Mouse (Mus musculus) hindbrain, embryonic 10.5 days (tissue): ENCODE measurements around the gene Tssk6. TPM values are rescaled to one million over a fixed set of nuclear protein-coding genes. Genes with fewer than 3 reads are reported as not detected.
"Not testable (repeated sequence)": the region's sequence is repeated elsewhere in the genome, so short reads cannot be mapped to it uniquely, and the experiment has no call there.

Experiments used
- DNase-seq: peaks from one replicate; pipeline ENCODE4 v3.0.0-alpha.2; 2017; ENCODE audit warnings: low spot score
- H3K27ac ChIP-seq: fragments of 300-500 bp; sonication (generic); 2 replicates; pipeline ENCODE4 v1.5.1; 2016; ENCODE audit warnings: mild to moderate bottlenecking, moderate library complexity
- H3K27me3 ChIP-seq: fragments of 300-500 bp; sonication (generic); 2 replicates; pipeline ENCODE4 v1.6.1; 2016; ENCODE audit warnings: mild to moderate bottlenecking; ENCODE audit not compliant: poor library complexity, insufficient read depth, severe bottlenecking
- H3K36me3 ChIP-seq: fragments of 300-500 bp; sonication (generic); 2 replicates; pipeline ENCODE4 v1.6.1; 2016; ENCODE audit warnings: mild to moderate bottlenecking, moderate library complexity
- H3K4me1 ChIP-seq: fragments of 300-500 bp; sonication (generic); replicated peaks from 2 replicates; pipeline ENCODE4 v1.6.1; 2016; ENCODE audit warnings: mild to moderate bottlenecking
- H3K4me3 ChIP-seq: fragments of 300-500 bp; sonication (generic); 2 replicates; pipeline ENCODE4 v1.5.1; 2016; ENCODE audit warnings: mild to moderate bottlenecking, moderate library complexity
- H3K9me3 ChIP-seq: fragments of 300-500 bp; sonication (generic); 2 replicates; pipeline ENCODE4 v1.6.1; 2016; ENCODE audit warnings: mild to moderate bottlenecking, moderate library complexity
- WGBS: fragments of 180-500 bp; shearing (Covaris S2); methylation state at CpG from one replicate; pipeline ENCODE4 v1.1.7; 2016; 5-methylcytosine and 5-hydroxymethylcytosine counted together
- polyA plus RNA-seq: library from polyadenylated mRNA; unstranded; fragments of >200 nt; fragmentation: Nextera tagmentation; extraction: Ambion mirVana; gene quantifications from 2 replicates; pipeline ENCODE4 v1.2.1, GENCODE M21; 2016

Gene Tssk6
- polyA plus RNA-seq, 1 experiment from 2014 or later: 4.8 TPM

DNA sequence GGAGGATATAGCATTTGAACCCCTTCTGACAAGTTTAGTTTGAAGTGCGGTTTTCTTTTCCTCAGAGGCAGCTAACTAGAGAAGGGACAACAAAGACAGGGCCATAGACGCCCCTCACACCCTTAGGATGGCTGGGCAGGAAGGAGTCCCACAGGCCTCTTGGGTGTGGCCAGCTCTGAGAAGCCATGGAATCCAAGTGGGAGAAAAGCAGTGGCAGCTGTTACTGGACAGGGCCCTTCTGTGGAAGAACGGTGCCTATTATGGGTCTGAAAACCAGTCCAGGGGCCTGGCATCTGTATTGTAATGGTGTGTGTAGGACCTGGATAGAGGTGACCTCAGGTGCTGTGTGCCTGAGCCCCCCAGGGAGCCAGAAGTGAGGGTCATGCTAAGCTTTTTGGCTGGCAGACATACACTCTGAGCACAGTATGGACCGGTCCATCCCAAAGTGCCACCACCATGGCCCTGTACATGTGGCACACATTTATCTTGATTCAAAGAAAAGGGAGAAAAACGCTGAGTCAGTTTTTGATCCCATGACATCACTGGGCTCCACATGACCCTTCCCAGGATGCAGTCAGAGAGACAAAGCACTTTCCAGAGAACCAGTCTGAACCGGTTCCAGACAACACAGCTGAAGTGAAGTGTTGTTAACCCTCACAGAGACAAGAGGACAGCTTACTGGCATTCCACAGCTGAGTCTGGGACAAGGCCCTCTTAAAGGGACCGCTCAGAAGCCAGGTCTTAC lies 34.2 kb downstream of the Tssk6 start:
- WGBS: 73% methylated on average over 7 of the region's 7 CpGs
- H3K4me3 ChIP-seq: no peak overlapping the region
- no peaks in the 10 kb centered on the region for H3K27me3 ChIP-seq
- DNase-seq: peak; percentile 39
- H3K4me1 ChIP-seq: peaks cover 37% of the 10 kb centered on the region
- peaks cover 62% of the 10 kb centered on the region for H3K36me3 ChIP-seq
- peak overlapping the region; percentile 65 for H3K27ac ChIP-seq
- no peaks in the 10 kb centered on the region for H3K9me3 ChIP-seq

DNA sequence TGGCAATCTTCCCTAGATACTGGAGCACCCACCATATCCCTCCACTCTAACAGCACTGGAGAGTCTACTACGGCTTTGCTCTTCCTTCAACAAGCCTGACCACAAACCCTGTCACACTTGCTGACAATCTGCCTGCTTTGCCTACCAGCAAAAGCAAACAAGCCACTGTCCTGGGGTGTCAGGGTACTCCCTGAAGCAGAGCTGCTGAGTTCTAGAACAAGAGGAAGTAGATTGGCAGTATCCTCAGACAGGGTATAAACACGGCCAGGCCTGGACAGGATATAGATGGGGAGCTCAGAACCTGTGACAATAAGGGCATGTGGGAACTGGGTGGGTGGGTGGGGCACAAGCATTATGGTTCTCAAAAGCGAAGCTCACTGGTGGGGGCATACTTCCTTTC lies 35.5 kb downstream of the Tssk6 start:
- Histone ChIP-seq H3K9me3 (no peaks in the 10 kb centered on the region), H3K27me3 (no peaks in the 10 kb centered on the region), H3K27ac (peak overlapping the region; percentile 65), H3K4me1 (peaks cover 37% of the 10 kb centered on the region), H3K4me3 (no peak overlapping the region), H3K36me3 (peaks cover 54% of the 10 kb centered on the region)
- 90% methylated on average over 3 of the region's 3 CpGs for WGBS
- no peak for DNase-seq

DNA sequence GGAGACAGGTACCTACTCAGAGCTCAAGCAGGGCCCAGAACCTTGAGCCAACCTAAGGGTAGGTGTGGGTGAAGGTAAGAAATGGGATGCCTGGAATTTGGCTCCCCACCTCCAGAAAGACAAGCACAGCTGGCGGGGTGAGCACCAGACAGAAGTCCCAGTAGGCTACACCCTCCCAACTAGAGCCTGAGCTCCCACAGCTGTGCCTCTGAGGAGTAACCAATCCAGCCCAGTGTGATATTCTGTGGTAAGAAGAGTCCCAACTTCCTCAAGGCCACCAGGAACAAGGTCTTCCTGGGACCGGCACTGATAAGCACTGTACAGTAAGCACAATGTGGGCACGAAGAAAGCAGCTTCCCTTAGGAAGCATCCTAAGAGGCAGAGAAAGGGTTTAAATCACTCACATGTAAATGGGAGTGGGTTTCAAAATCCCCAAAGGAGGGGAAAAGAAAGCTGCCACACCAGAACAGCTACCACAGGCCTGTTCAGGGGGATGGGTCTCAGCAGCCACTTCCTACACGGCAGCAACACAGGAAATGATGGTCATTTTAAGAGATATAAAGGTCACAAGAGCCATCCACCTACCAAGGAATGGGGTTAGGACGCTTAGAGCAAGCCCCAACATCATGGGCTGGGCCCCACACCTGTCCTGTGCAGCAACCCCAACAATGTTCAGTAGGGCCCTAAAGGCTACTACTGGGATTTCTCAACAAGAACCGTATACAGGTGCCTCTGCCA lies 36.4 kb downstream of the Tssk6 start:
- Histone ChIP-seq H3K4me1 (peaks cover 37% of the 10 kb centered on the region), H3K27me3 (no peaks in the 10 kb centered on the region), H3K36me3 (peaks cover 45% of the 10 kb centered on the region), H3K9me3 (no peaks in the 10 kb centered on the region), H3K27ac (no peak overlapping the region), H3K4me3 (no peak overlapping the region)
- DNase-seq: no peak
- WGBS: 91% methylated on average over 6 of the region's 6 CpGs

DNA sequence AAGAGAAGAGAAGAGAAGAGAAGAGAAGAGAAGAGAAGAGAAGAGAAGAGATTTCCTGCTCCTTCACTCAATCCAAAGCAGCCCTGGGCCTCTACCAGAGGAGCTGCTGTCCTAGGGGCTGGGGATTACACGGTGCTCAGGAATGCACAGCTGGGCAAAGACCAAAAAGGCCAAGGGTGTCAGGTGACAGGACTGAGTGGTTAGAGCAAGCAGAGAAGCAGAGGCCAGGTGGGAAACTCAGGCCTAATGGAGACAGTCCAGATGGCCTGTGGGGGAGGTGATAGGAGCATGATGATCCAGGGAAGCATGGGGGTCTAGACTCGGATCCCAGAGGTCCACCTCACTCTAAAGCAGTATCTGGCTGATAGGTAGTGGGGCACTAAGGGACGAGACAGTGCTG lies 37.6 kb downstream of the Tssk6 start:
- H3K4me3 ChIP-seq: no peak overlapping the region
- peaks cover 37% of the 10 kb centered on the region for H3K4me1 ChIP-seq
- H3K36me3 ChIP-seq: peaks cover 36% of the 10 kb centered on the region

DNA sequence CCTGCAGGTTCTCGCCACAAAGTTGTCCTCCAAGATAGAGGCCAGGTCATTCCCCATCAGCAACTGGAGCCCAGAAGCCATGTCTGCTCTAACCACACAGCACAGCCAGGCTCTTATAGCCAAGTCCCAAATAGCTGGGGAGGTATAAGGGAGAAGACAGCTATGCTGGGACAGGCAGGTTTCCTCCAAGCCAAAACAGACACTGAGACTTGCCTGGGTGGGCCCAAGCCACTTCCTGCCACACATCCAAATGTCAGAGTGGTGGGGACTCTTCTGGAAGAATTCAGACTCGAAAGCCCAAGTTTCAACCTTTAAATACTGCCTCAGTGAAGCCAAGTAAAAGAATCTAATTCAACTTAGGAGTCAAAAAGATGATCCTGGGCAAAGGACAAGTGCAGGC lies 38.4 kb downstream of the Tssk6 start:
- peaks cover 37% of the 10 kb centered on the region for H3K4me1 ChIP-seq
- no peaks in the 10 kb centered on the region for H3K27me3 ChIP-seq
- WGBS: 92% methylated on average over 2 of the region's 2 CpGs
- no peak overlapping the region for H3K4me3 ChIP-seq
- H3K9me3 ChIP-seq: no peaks in the 10 kb centered on the region
- no peak for DNase-seq
- peaks cover 30% of the 10 kb centered on the region for H3K36me3 ChIP-seq
- no peak overlapping the region for H3K27ac ChIP-seq

More for the DNA sequence above, 37.6 kb downstream of the Tssk6 start:
- no peaks in the 10 kb centered on the region for H3K27me3 ChIP-seq
- no peaks in the 10 kb centered on the region for H3K9me3 ChIP-seq
- no peak overlapping the region for H3K27ac ChIP-seq
- peak; percentile 46 for DNase-seq
- 60% methylated on average over 3 of the region's 3 CpGs for WGBS

DNA sequence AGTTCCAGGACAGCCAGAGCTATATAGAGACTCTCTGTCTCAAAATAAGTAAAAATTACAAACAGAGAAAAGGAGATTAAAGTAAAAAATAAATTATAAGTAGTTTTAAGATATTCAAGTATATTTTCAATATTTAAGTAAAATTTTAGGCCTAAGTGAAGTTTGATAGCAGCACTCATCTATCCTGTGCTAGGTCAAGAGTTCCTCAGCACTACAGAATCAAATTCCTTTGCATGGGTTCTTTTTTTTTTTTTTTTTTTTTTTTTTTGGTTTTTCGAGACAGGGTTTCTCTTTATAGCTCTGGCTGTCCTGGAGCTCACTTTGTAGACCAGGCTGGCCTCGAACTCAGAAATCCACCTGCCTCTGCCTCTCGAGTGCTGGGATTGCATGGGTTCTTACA lies 40.5 kb downstream of the Tssk6 start:
- H3K4me3 ChIP-seq: not testable (repeated sequence)

DNA sequence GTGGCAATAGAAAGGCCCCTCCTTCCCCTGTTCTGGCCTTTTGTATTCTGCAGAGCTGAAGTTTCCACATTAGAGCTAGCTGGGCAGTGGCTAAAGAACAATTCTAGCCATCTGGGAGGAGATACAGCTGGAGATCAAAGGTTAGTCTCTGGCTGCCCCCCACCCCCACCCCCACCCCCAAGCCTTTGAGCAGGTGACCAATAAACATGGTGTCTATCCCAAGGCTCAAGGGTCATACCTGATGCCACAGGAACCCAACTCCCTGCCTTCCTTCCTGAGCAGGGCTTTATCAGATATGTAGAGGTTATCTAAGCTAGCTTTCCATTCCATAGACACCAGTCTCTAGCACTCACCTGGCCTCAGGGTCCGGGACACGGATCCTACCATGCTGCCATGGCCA lies 48.3 kb downstream of the Tssk6 start:
- Histone ChIP-seq H3K27me3 (no peaks in the 10 kb centered on the region), H3K4me3 (no peak overlapping the region)

More for the DNA sequence above, 40.5 kb downstream of the Tssk6 start:
- H3K36me3 ChIP-seq: peaks cover 42% of the 10 kb centered on the region
- not testable (repeated sequence) for H3K27ac ChIP-seq, DNase-seq, H3K27me3 ChIP-seq, H3K9me3 ChIP-seq
- H3K4me1 ChIP-seq: peaks cover 22% of the 10 kb centered on the region
- 89% methylated on average over 3 of the region's 3 CpGs for WGBS

More for the DNA sequence above, 48.3 kb downstream of the Tssk6 start:
- no peak for DNase-seq
- WGBS: 96% methylated on average over 2 of the region's 2 CpGs
- Histone ChIP-seq H3K36me3 (peaks cover 56% of the 10 kb centered on the region), H3K4me1 (peaks cover 6% of the 10 kb centered on the region), H3K27ac (no peak overlapping the region), H3K9me3 (no peaks in the 10 kb centered on the region)

Other genes with a start within 250 kb of the Tssk6 start
- gene Zfp964, start 247.7 kb upstream of the Tssk6 start, polyA plus RNA-seq: 2.3 and 2.8 TPM in 2 replicates
- gene Zfp869, start 191.5 kb upstream of the Tssk6 start, polyA plus RNA-seq: 28.0 and 34.2 TPM in 2 replicates
- gene Zfp963, start 152.2 kb upstream of the Tssk6 start, polyA plus RNA-seq: 6.2 and 6.3 TPM in 2 replicates
- 0.58 and 1.1 TPM in 2 replicates for gene Gm20422, start 127.3 kb upstream of the Tssk6 start, polyA plus RNA-seq
- 61.1 and 61.6 TPM in 2 replicates for gene Atp13a1, start 111.0 kb upstream of the Tssk6 start, polyA plus RNA-seq
- 31.5 and 33.1 TPM in 2 replicates for gene Zfp866, start 111.0 kb upstream of the Tssk6 start, polyA plus RNA-seq
- gene Gmip, start 93.5 kb upstream of the Tssk6 start, polyA plus RNA-seq: 10.4 and 16.5 TPM in 2 replicates
- 0.63 and 0.73 TPM in 2 replicates for gene Lpar2, start 79.8 kb upstream of the Tssk6 start, polyA plus RNA-seq
- gene Pbx4, start 69.7 kb upstream of the Tssk6 start, polyA plus RNA-seq: 39.8 and 49.9 TPM in 2 replicates
- 0.44 and 0.47 TPM in 2 replicates for gene Cilp2, start 14.5 kb upstream of the Tssk6 start, polyA plus RNA-seq
- 166 and 177 TPM in 2 replicates for gene Ndufa13, start 374 bp downstream of the Tssk6 start, polyA plus RNA-seq
- 4.9 and 7.3 TPM in 2 replicates for gene Yjefn3, start 528 bp downstream of the Tssk6 start, polyA plus RNA-seq
- gene Gatad2a, start 94.2 kb downstream of the Tssk6 start, polyA plus RNA-seq: 46.9 and 50.3 TPM in 2 replicates
- 62.6 and 66.8 TPM in 2 replicates for gene Mau2, start 140.6 kb downstream of the Tssk6 start, polyA plus RNA-seq
- gene Sugp1, start 140.6 kb downstream of the Tssk6 start, polyA plus RNA-seq: 51.3 and 54.2 TPM in 2 replicates
- gene Tm6sf2, start 170.7 kb downstream of the Tssk6 start, polyA plus RNA-seq: 0.56 and 0.88 TPM in 2 replicates
- gene Hapln4, start 181.3 kb downstream of the Tssk6 start, polyA plus RNA-seq: 0.12 and 0.20 TPM in 2 replicates
- gene Ncan, start 218.7 kb downstream of the Tssk6 start, polyA plus RNA-seq: 20.2 and 67.1 TPM in 2 replicates
- 37.0 and 38.0 TPM in 2 replicates for gene Nr2c2ap, start 229.1 kb downstream of the Tssk6 start, polyA plus RNA-seq
- gene Rfxank, start 237.0 kb downstream of the Tssk6 start, polyA plus RNA-seq: 19.5 and 20.6 TPM in 2 replicates
- gene Borcs8, start 237.3 kb downstream of the Tssk6 start, polyA plus RNA-seq: 46.9 and 48.3 TPM in 2 replicates
- 0.58 and 0.76 TPM in 2 replicates for gene Mef2b, start 237.5 kb downstream of the Tssk6 start, polyA plus RNA-seq